Mouse (Mus musculus) fibroblast of lung, adult 2 months (primary cell): Measurements from ENCODE around the gene Rnpepl1.
A peak's percentile ranks its signal among the peaks of the same experiment; 100 is the strongest.

Source experiments
- DNase-seq: peaks from one replicate; pipeline ENCODE4 v3.0.0-alpha.2; 2011; ENCODE audit warnings: low read depth

Rnpepl1 gene

DNA sequence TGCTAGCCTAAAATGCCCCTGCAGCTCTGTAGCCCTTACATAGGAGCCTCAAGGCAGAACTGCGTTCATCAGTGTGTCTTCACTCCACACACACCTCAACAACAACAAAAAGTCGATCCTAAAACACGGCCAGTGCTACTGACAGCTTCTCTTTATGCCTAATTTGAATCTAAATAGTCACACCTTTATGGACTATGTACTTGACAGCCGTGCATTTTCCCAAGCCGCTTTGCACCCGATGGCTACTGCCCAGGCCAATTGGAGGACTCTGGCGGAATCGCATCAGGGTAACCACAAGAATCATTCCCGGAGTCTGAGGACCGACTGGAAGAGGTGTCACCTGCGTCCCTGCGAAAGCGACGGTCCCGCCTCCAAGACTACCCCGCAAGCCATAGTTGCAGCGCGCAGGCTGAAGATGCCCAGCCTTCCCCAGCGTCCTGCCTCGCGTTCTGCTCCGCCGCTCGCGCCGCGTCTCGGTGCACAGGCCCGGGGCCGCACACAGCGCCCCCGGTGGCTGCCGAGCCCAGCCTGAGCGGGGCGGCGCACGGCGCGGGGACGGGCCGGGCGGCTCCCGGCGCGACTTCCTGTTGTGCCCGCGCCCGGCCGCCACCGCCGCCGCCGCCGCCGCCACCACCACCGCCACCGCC is at the start of gene Rnpepl1:
Gene Rnpepl1 (plus strand): TSS at position 545 of the 647 bp plus-strand sequence.
- no peak for DNase-seq

DNA sequence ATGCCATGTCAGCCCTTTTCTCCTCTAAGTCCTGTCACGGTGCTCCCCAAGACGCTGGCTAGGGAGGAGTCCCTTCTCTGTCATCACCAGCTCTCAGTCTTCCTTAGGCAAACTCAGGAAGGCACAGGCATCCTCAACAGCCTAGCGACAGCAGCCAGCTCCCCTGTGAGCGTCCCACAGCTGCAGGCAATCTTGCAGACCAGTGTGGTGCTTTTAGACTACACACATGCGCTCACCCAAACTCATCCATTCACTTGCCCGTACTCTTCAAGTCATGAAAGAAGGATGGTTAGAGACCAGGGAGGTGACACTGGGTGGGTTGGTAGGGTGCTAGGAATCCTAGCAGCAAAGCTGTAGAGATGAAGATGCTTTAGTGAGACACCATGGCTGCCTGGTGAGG is 49.1 kb upstream of the Rnpepl1 start:
- DNase-seq, result no peak

DNA sequence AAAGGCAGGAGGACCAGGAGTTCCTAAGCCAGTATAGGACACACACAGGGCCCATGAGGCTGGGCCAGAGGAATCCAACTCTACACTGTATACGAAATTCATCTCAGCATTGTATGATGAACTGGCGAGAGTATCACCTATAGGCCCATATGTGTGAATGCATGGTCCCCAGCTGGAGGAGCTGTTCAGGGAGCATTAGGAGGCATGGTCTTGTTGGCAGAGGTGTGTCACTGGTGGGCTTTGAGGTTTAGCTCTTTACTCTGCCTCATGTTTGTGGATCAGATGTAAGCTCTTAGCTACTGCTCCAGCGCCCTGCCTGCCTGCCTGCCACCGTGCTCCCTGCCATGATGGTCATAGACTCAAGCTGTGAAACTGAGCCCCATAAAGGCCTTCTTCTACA is 47.3 kb upstream of the Rnpepl1 start:
- DNase-seq, result no peak

GRCm38 (mm10) chr1:92866170-92866569 is 44.4 kb upstream of the Rnpepl1 start:
- DNase-seq, result no peak

- no peak for DNase-seq
Observed at GRCm38 (mm10) chr1:92869985-92870384, 40.6 kb upstream of the Rnpepl1 start.

GRCm38 (mm10) chr1:92872666-92873065 is 37.9 kb upstream of the Rnpepl1 start:
- DNase-seq, result no peak

- no peak for DNase-seq
Observed at GRCm38 (mm10) chr1:92874011-92874410, 36.6 kb upstream of the Rnpepl1 start.

DNA sequence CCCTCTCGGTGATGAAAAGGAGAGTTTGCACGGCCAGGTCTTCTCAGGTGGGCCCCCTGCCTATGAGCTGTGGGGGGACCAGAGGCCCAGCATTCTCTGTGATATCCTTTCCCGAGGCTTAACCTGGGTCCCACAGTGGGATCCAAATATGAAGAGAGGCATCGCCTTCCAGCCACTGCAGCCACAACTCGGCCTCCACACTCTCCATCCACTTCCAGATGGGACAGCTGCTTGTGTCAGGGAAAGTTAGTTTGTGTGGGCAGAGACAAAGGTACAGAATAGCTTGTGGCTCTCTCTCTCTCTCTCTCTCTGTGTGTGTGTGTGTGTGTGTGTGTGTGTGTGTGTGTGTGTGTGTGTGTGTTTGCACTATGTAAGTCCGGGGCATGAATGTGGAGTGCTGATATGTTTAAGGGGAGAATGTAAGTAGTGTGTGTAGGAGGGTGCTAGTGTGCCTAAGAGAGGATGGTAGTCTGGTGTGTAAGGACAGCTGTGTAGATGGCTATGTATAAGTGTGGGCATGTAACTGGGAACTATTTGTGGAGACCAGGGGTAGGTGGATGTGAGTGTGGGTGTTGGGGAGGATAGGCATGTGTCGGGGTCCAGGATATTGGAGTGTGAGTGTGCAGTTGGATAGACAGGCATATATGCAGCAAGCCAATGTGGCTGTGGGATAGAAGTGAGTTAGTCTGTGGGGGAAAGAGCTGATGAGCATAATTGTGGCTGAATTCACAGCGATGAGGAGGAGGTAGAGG is 35.0 kb upstream of the Rnpepl1 start:
- DNase-seq, result no peak

- DNase-seq, result no peak
Observed at GRCm38 (mm10) chr1:92877431-92877978, 33.1 kb upstream of the Rnpepl1 start.

DNA sequence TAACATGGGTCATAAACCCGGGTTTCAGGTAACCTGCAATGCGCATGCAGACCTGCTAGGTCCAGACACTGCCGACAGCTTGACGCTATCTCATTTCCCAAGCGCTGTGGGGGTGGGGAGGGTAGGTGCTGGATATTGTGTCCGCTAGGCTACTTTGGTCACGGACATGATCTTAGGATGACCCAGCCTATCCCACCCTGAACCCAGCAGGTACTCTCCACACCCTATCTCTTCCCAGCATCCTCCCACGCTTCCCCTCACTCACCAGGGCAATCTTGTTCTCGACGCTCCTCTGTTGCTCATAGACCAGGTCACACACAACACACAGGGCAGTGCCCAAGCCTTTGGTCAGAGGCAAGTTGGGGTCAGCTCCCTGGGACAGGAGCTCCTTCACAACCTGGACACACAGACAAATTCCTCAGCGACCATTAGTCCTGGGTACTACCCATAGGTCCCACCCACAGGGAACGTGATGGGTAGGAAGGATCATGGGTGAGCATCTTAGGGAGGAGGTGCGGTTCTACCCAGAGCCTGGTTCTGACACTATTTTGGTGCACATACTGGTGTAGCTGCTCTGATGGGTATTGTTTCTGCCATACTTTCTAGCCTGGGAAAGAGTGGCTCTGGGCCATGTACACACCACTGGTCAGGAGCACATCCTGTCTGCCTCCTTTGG is 32.4 kb upstream of the Rnpepl1 start:
- no peak for DNase-seq

- no peak for DNase-seq
Observed at GRCm38 (mm10) chr1:92879266-92879665, 31.3 kb upstream of the Rnpepl1 start.

- no peak for DNase-seq
Observed at GRCm38 (mm10) chr1:92880101-92880500, 30.5 kb upstream of the Rnpepl1 start.

GRCm38 (mm10) chr1:92881982-92882381 is 28.6 kb upstream of the Rnpepl1 start:
- DNase-seq, result no peak

GRCm38 (mm10) chr1:92888901-92889655 is 21.5 kb upstream of the Rnpepl1 start:
- no peak for DNase-seq

GRCm38 (mm10) chr1:92892791-92893190 is 17.8 kb upstream of the Rnpepl1 start:
- DNase-seq, result no peak

DNA sequence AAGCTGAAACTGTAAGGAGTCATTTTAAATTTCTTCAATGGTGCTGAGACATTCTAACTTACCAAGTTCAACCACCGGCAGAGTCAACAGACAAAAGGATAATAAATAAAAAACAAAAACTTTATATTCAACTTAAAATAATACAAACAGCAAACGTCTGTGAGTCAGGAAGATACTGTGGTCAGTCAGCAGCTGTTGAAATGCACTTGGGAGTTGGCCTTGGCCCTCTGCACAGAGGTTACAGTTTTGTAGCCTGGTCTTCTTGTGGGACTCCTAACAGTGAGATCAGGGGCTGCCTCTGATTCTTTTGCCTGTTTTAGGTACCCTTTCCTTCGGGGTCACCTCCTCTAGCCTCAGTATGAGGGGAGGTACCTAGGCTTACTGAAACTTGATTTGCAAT is 16.7 kb upstream of the Rnpepl1 start:
- DNase-seq, result no peak

DNA sequence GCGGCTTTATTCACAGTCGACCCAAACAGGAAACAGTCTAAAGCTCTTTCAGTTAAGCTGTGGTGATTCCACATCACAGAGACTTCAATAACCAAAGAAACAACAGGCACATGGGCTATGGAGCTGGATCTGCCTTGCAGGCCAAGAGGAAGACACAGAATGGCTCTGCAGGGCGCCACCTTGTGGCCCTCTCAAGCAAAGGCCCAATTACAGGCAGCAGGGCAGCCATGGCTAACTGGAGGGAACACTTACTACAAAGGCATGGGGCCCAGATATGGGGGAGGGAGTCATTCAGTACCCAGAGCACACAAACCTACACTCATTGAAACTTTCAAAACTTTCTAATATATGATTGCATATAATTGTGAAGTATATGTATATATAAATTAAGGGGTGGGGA is 15.5 kb upstream of the Rnpepl1 start:
- peak; percentile 44 for DNase-seq

DNA sequence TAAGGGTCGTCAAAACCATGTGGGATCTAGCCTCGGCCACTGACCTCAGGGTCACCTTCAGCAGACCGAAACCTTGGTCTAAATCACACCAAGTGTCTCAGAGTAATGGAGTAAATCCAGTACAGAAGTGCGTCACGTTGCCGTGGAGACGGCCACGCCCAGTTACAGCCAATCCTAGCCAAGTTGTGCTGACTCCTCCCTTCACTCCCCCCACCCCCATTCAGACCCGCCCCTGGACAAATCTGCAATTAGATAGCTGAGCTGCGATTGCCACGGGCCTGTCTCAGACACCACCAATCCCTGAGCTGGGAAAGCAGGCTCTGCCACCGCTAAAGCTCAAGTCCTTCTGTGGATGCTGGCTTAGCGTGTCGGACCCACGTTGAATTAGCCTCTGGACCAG is 7.8 kb upstream of the Rnpepl1 start, which contains the start of gene Ankmy1:
Gene Ankmy1 (minus strand): TSS at position 121 of the 400 bp plus-strand sequence.
- DNase-seq, result no peak

- peak; percentile 95 for DNase-seq
Observed at GRCm38 (mm10) chr1:92903627-92904026, 7.0 kb upstream of the Rnpepl1 start.

DNA sequence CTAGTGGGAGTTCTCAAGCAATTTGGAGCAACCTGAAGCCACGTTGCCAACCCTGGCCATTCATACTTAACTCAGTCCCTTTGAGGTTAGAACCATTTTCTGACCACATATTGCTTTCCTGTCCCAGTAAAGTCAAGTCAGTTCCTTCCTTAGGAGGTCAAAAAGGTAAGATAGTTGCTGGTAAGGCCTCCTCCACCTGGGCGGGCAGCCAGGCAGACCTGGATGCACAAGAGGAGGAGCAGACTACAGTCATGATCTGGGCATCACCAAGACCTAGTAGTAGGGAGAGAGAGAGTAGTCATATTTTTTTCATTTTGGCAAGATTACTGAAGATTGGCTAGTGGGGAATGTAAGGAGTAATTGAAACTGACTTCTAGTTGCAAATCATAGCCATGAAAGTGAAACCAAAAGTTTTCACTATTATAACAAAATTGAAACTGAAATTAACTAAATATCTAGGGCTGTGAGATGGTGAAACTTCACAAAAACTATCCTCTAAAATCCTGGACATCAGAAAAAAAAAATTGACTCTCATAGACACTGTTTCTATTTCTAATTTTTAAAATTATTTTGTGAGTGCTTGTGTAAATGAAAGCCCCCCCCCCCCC is 4.8 kb upstream of the Rnpepl1 start:
- DNase-seq, result no peak

GRCm38 (mm10) chr1:92906779-92907631 is 3.6 kb upstream of the Rnpepl1 start, which contains the start of gene Dusp28:
Dusp28 (plus strand) TSS chr1:92906981.
- peak; percentile 86 for DNase-seq
